Mouse (Mus musculus) cortical plate, adult 2 months (tissue): ENCODE data around the gene Zbtb5.

Experiments used
- CTCF ChIP-seq: fragments of 200-500 bp; IDR thresholded peaks from 2 replicates; pipeline ENCODE4 v1.5.1; 2011; ENCODE audit warnings: mild to moderate bottlenecking, control low read depth, low read length; ENCODE audit not compliant: insufficient read depth; ENCODE audit errors: extremely low read depth
- POLR2A ChIP-seq: fragments of 200-500 bp; IDR thresholded peaks from 2 replicates; pipeline ENCODE4 v1.6.1; 2011; ENCODE audit warnings: mild to moderate bottlenecking, low read length, control low read depth; ENCODE audit not compliant: insufficient read depth; ENCODE audit errors: extremely low read depth

- TF ChIP-seq CTCF (no peak), POLR2A (no peak)
These were observed 25.5 kb upstream of the Zbtb5 start for GRCm38 (mm10) chr4:45037455-45038410.
